Mouse (Mus musculus): ENCODE measurements around the gene Sema7a. TPM values are rescaled to one million over a fixed set of nuclear protein-coding genes. Genes with fewer than 3 reads are reported as not detected.

The Sema7a gene
- polyA plus RNA-seq (2012): 0.03 and 0.04 TPM in 2 replicates

- Histone ChIP-seq H3K4me3 (replicated peaks) (peak within 1 kb of the TSS; percentile 34), H3K36me3 (ENCODE audit: control insufficient read depth) (no peaks in the 10 kb centered on the region), H3K27me3 (ENCODE audit: control insufficient read depth) (peaks cover 78% of the 10 kb centered on the region), H3K9me3 (ENCODE audit: control insufficient read depth, low read length) (no peaks in the 10 kb centered on the region; the same call in 1 of the 2 replicates), H3K4me1 (ENCODE audit: control insufficient read depth) (peaks cover 3% of the 10 kb centered on the region; the same call in 1 of the 2 replicates)
- TF ChIP-seq TAL1 (IDR thresholded peaks at IDR 0.05; ENCODE audit: low read length): no peak
- TF ChIP-seq GATA1 (IDR thresholded peaks at IDR 0.05; ENCODE audit: low read length): no peak
Measured at GRCm38 (mm10) chr9:57939431-57940348, at the start of gene Sema7a. Gene Sema7a (plus strand): TSS chr9:57940112.

GRCm38 (mm10) chr9:57900478-57900877 is 39.4 kb upstream of the Sema7a start:
- Histone ChIP-seq H3K36me3 (ENCODE audit: control insufficient read depth) (no peaks in the 10 kb centered on the region), H3K4me3 (replicated peaks) (no peak overlapping the region), H3K9me3 (ENCODE audit: control insufficient read depth, low read length) (no peaks in the 10 kb centered on the region), H3K27me3 (ENCODE audit: control insufficient read depth) (peaks cover 3% of the 10 kb centered on the region; the same call in 1 of the 2 replicates), H3K4me1 (ENCODE audit: control insufficient read depth) (peaks cover 4% of the 10 kb centered on the region)
- TF ChIP-seq GATA1 (IDR thresholded peaks at IDR 0.05; ENCODE audit: low read length) (no peak), TAL1 (IDR thresholded peaks at IDR 0.05; ENCODE audit: low read length) (no peak)

GRCm38 (mm10) chr9:57901197-57901596 is 38.7 kb upstream of the Sema7a start:
- Histone ChIP-seq H3K9me3 (ENCODE audit: control insufficient read depth, low read length) (no peaks in the 10 kb centered on the region), H3K4me1 (ENCODE audit: control insufficient read depth) (peaks cover 4% of the 10 kb centered on the region), H3K27me3 (ENCODE audit: control insufficient read depth) (peaks cover 3% of the 10 kb centered on the region; the same call in 1 of the 2 replicates), H3K36me3 (ENCODE audit: control insufficient read depth) (no peaks in the 10 kb centered on the region), H3K4me3 (replicated peaks) (no peak overlapping the region)
- TF ChIP-seq GATA1 (IDR thresholded peaks at IDR 0.05; ENCODE audit: low read length) (no peak), TAL1 (IDR thresholded peaks at IDR 0.05; ENCODE audit: low read length) (no peak)

- no peak for TF ChIP-seq GATA1 (IDR thresholded peaks at IDR 0.05; ENCODE audit: low read length)
- TF ChIP-seq TAL1 (IDR thresholded peaks at IDR 0.05; ENCODE audit: low read length): no peak
- Histone ChIP-seq H3K36me3 (ENCODE audit: control insufficient read depth) (no peaks in the 10 kb centered on the region), H3K27me3 (ENCODE audit: control insufficient read depth) (peaks cover 3% of the 10 kb centered on the region; the same call in 1 of the 2 replicates), H3K4me1 (ENCODE audit: control insufficient read depth) (peaks cover 4% of the 10 kb centered on the region), H3K4me3 (replicated peaks) (no peak overlapping the region), H3K9me3 (ENCODE audit: control insufficient read depth, low read length) (no peaks in the 10 kb centered on the region)
Measured at GRCm38 (mm10) chr9:57901601-57902000, 38.3 kb upstream of the Sema7a start.

GRCm38 (mm10) chr9:57902132-57902531 is 37.8 kb upstream of the Sema7a start:
- peaks cover 4% of the 10 kb centered on the region for H3K4me1 ChIP-seq (ENCODE audit: control insufficient read depth)
- H3K9me3 ChIP-seq (ENCODE audit: control insufficient read depth, low read length): no peaks in the 10 kb centered on the region
- no peak for TF ChIP-seq TAL1 (IDR thresholded peaks at IDR 0.05; ENCODE audit: low read length)
- no peak for TF ChIP-seq GATA1 (IDR thresholded peaks at IDR 0.05; ENCODE audit: low read length)
- H3K27me3 ChIP-seq (ENCODE audit: control insufficient read depth): peaks cover 3% of the 10 kb centered on the region; the same call in 1 of the 2 replicates
- no peaks in the 10 kb centered on the region for H3K36me3 ChIP-seq (ENCODE audit: control insufficient read depth)
- H3K4me3 ChIP-seq (replicated peaks): no peak overlapping the region

- H3K4me1 ChIP-seq (ENCODE audit: control insufficient read depth): peaks cover 4% of the 10 kb centered on the region
- no peaks in the 10 kb centered on the region for H3K9me3 ChIP-seq (ENCODE audit: control insufficient read depth, low read length)
- H3K4me3 ChIP-seq (replicated peaks): no peak overlapping the region
- H3K36me3 ChIP-seq (ENCODE audit: control insufficient read depth): no peaks in the 10 kb centered on the region
- H3K27me3 ChIP-seq (ENCODE audit: control insufficient read depth): peaks cover 3% of the 10 kb centered on the region; the same call in 1 of the 2 replicates
- TF ChIP-seq GATA1 (IDR thresholded peaks at IDR 0.05; ENCODE audit: low read length) (no peak), TAL1 (IDR thresholded peaks at IDR 0.05; ENCODE audit: low read length) (no peak)
Measured at GRCm38 (mm10) chr9:57903589-57904249, 36.2 kb upstream of the Sema7a start.

GRCm38 (mm10) chr9:57904250-57904644 is 35.7 kb upstream of the Sema7a start:
- no peaks in the 10 kb centered on the region for H3K9me3 ChIP-seq (ENCODE audit: control insufficient read depth, low read length)
- TF ChIP-seq TAL1 (IDR thresholded peaks at IDR 0.05; ENCODE audit: low read length): no peak
- TF ChIP-seq GATA1 (IDR thresholded peaks at IDR 0.05; ENCODE audit: low read length): no peak
- H3K4me1 ChIP-seq (ENCODE audit: control insufficient read depth): peaks cover 4% of the 10 kb centered on the region
- H3K4me3 ChIP-seq (replicated peaks): no peak overlapping the region
- H3K27me3 ChIP-seq (ENCODE audit: control insufficient read depth): peaks cover 3% of the 10 kb centered on the region; the same call in 1 of the 2 replicates
- H3K36me3 ChIP-seq (ENCODE audit: control insufficient read depth): no peaks in the 10 kb centered on the region

GRCm38 (mm10) chr9:57907206-57907605 is 32.7 kb upstream of the Sema7a start:
- Histone ChIP-seq H3K36me3 (ENCODE audit: control insufficient read depth) (no peaks in the 10 kb centered on the region), H3K27me3 (ENCODE audit: control insufficient read depth) (0 out of 2 replicates have a peak, but pooled peaks cover 3% of the 10 kb centered on the region), H3K4me1 (ENCODE audit: control insufficient read depth) (peaks cover 18% of the 10 kb centered on the region), H3K9me3 (ENCODE audit: control insufficient read depth, low read length) (no peaks in the 10 kb centered on the region), H3K4me3 (replicated peaks) (no peak overlapping the region)
- no peak for TF ChIP-seq GATA1 (IDR thresholded peaks at IDR 0.05; ENCODE audit: low read length)
- TF ChIP-seq TAL1 (IDR thresholded peaks at IDR 0.05; ENCODE audit: low read length): no peak
